Mouse (Mus musculus) hindbrain, embryonic 16.5 days (tissue): ENCODE results near the gene Ptger4. TPM values are rescaled to one million over a fixed set of nuclear protein-coding genes. Genes with fewer than 3 reads are reported as not detected.

Experiments
- ATAC-seq: fragments of 200-750 bp; cut with Nextera tagmentation; 2 replicates; pipeline ENCODE4 v1.8.0; 2017; ENCODE audit warnings: moderate TSS enrichment, moderate library complexity
- H3K27ac ChIP-seq: fragments of 300-500 bp; sonication (generic); 2 replicates; pipeline ENCODE4 v1.5.1; 2014; ENCODE audit warnings: low read depth, mild to moderate bottlenecking, control low read depth, low read length, moderate library complexity
- H3K27me3 ChIP-seq: fragments of 300-500 bp; sonication (generic); replicated peaks from 2 replicates; pipeline ENCODE4 v1.6.1; 2014; ENCODE audit warnings: low read length; ENCODE audit not compliant: control insufficient read depth, insufficient read depth
- H3K36me3 ChIP-seq: fragments of 300-500 bp; sonication (generic); 2 replicates; pipeline ENCODE4 v1.6.1; 2014; ENCODE audit warnings: mild to moderate bottlenecking, low read length, moderate library complexity, mixed read lengths; ENCODE audit not compliant: control insufficient read depth, insufficient read depth
- H3K4me1 ChIP-seq: fragments of 300-500 bp; sonication (generic); 2 replicates; pipeline ENCODE4 v1.6.1; 2014; ENCODE audit warnings: low read depth, low read length; ENCODE audit not compliant: control insufficient read depth, insufficient read depth
- H3K4me2 ChIP-seq: fragments of 300-500 bp; sonication (generic); 2 replicates; pipeline ENCODE4 v1.6.1; 2014; ENCODE audit warnings: mild to moderate bottlenecking, low read length, control low read depth, moderate library complexity
- H3K4me3 ChIP-seq: fragments of 300-500 bp; sonication (generic); 2 replicates; pipeline ENCODE4 v1.5.1; 2014; ENCODE audit warnings: mild to moderate bottlenecking, low read length, control low read depth, moderate library complexity
- H3K9ac ChIP-seq: fragments of 300-500 bp; sonication (generic); 2 replicates; pipeline ENCODE4 v1.6.1; 2014; ENCODE audit warnings: low read depth, mild to moderate bottlenecking, control low read depth, low read length, moderate library complexity
- H3K9me3 ChIP-seq: fragments of 300-500 bp; sonication (generic); 2 replicates; pipeline ENCODE4 v1.6.1; 2014; ENCODE audit warnings: mild to moderate bottlenecking, low read length, moderate library complexity; ENCODE audit not compliant: control insufficient read depth
- whole genome bisulfite sequencing: fragments of 180-500 bp; shearing (Covaris S2); extraction: QIAGEN DNeasy Blood & Tissue Kit; methylation state at CpG from one replicate; pipeline ENCODE4 v1.1.7; 2014; 5-methylcytosine and 5-hydroxymethylcytosine counted together
- polyA plus RNA-seq: library from polyadenylated mRNA; unstranded; fragments of >200 nt; fragmentation: Nextera tagmentation; extraction: Ambion mirVana; gene quantifications from 2 replicates; pipeline ENCODE4 v1.2.1, GENCODE M21; 2015

Ptger4 gene
- polyA plus RNA-seq, 1 experiment from 2014 or later: 3.9 TPM

DNA sequence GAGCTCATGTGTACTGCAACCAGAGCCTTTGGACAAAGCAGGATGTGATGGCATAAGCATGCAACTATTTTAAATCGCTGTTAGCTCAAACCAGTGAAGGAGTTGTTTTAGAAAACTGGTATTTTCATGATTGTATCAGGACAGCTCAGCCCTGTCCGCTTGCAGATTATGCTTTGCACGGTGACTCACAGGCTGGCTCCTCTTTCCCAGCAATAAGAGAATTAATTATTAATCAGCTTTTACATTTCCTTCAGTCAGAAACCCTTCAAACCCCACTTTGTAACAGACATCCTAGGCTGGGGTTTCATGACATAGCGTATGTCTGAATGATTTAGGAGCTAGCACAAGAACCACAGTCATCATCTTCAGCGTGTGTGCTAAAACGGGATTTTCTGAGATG, 23.5 kb downstream of the Ptger4 start:
- no peak for ATAC-seq
- Histone ChIP-seq H3K36me3 (no peaks in the 10 kb centered on the region), H3K9me3 (peaks cover 5% of the 10 kb centered on the region), H3K4me2 (no peak overlapping the region), H3K9ac (no peak overlapping the region), H3K4me1 (no peaks in the 10 kb centered on the region), H3K4me3 (no peak overlapping the region), H3K27ac (no peak overlapping the region), H3K27me3 (no peaks in the 10 kb centered on the region)
- 89% methylated on average over 6 of the region's 6 CpGs for WGBS

DNA sequence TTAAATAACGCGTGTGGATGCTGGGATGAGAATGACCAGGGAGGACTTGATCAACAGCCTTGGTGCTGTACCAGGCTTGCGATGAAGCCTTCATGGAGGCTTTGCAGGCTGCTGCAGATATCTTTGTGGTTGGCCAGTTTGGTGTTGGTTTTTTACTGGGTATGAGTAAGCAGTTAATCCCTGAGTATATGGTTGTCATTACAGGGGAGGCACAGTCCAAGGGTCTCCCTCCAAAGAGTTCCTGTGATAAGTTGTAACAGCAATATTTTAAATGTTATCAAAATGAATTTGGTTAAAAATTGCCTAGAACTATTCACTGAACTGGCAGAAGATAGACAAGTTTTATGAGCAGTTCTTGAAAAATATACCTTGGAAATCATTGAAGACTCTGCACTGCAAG, 34.9 kb downstream of the Ptger4 start:
- Histone ChIP-seq H3K36me3 (peaks cover 3% of the 10 kb centered on the region; the same call in 1 of the 2 replicates), H3K27me3 (no peaks in the 10 kb centered on the region), H3K9ac (no peak overlapping the region), H3K27ac (no peak overlapping the region), H3K9me3 (no peaks in the 10 kb centered on the region), H3K4me1 (no peaks in the 10 kb centered on the region), H3K4me3 (no peak overlapping the region), H3K4me2 (no peak overlapping the region)
- 96% methylated on average over 3 of the region's 3 CpGs for WGBS
- ATAC-seq: no peak

DNA sequence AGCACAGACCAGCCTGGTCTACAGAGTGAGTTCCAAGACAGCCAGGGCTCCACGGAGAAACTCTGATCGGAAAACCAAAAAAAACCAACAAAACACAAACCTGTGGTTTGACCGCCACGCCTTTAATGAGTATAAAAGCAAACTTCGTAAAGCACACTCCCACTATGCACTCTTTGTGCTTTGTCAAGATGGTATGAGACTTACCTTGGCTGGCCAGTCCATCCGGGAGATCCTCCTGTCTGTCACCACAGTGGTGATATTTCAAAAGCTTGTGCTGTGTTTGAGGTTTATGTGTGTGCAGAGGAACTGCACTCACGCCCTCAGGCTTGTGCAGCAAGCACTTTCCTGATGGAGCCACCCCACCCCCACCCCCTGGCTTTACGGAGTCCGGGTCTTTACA, 38.8 kb downstream of the Ptger4 start:
- WGBS: 95% methylated on average over 9 of the region's 9 CpGs
- no peak for ATAC-seq

DNA sequence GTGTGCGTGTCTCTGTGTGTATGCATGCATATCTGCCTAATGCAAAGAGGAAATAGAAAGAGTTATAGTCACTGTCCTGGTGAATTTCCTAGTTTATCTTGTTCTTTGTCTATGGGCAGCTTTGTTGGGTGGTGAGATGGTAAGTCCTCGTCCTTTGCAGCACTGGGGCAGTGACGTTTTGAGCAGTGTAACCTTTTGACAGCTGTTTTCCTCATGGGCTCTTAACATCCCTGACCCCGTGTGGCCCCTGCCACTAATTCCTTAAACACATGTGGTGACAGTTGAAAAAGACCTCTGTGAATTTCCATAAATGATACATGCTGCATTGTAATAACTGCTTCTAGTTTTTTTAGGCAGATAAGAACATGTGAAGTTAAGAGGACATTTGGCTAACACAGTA, 47.3 kb downstream of the Ptger4 start:
- no peaks in the 10 kb centered on the region for H3K4me1 ChIP-seq
- no peak overlapping the region for H3K4me2 ChIP-seq
- no peak overlapping the region for H3K27ac ChIP-seq
- 75% methylated on average over 4 of the region's 4 CpGs for WGBS
- ATAC-seq: no peak
- H3K4me3 ChIP-seq: no peak overlapping the region
- no peaks in the 10 kb centered on the region for H3K36me3 ChIP-seq
- no peaks in the 10 kb centered on the region for H3K27me3 ChIP-seq
- no peaks in the 10 kb centered on the region for H3K9me3 ChIP-seq
- no peak overlapping the region for H3K9ac ChIP-seq

More for the DNA sequence above, 38.8 kb downstream of the Ptger4 start:
- Histone ChIP-seq H3K9ac (no peak overlapping the region), H3K4me3 (no peak overlapping the region), H3K4me2 (no peak overlapping the region), H3K27me3 (no peaks in the 10 kb centered on the region), H3K27ac (no peak overlapping the region), H3K4me1 (no peaks in the 10 kb centered on the region), H3K9me3 (no peaks in the 10 kb centered on the region), H3K36me3 (no peaks in the 10 kb centered on the region)

DNA sequence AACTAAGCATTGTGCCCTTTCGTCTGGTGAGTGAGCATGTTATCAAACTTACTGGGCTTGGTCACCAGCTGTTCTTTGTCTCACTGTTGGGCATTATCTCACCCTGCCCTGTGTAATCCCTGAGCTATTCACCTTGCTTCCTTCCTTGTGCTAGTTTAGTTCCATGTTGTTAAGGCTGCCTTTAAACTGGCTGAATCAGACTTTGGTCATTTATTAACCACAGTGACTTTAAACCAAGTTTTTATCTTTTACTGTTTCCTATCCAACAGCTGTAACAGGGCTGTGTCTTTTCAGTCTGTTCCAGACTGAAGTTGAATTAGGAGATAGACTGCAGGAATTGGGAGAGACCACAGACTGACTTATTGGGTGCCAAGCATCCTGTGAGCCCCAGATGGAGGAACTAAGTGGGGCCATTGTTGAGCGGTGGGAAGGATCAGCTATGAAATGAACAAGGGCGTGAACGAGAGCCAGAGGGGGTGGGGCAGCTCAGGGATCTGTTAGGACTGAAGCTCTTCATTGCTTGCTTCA, 47.9 kb downstream of the Ptger4 start:
- no peaks in the 10 kb centered on the region for H3K36me3 ChIP-seq
- H3K27me3 ChIP-seq: no peaks in the 10 kb centered on the region
- H3K9ac ChIP-seq: no peak overlapping the region
- H3K4me3 ChIP-seq: no peak overlapping the region
- 58% methylated on average over 4 of the region's 4 CpGs for WGBS
- no peak overlapping the region for H3K27ac ChIP-seq
- no peaks in the 10 kb centered on the region for H3K9me3 ChIP-seq
- H3K4me2 ChIP-seq: no peak overlapping the region
- no peak for ATAC-seq
- H3K4me1 ChIP-seq: no peaks in the 10 kb centered on the region

DNA sequence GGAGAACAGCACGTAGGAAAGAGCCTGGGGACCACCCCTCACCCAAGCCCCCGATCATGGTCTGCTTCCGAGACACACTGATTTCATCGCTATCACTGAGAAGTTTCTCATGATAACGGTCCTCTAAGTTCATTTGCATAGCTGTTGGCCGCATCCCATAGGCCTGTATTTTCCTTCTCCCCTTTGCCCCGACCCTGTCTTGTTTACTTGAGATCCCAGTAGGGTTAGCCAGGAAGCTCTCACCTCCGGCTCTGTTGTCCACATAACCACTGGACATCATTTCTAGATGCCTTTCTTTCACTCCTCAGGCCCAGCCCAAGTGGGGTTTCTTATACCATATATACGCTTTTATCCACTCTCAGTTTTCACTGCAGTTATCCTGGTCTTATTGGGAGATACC, 49.1 kb downstream of the Ptger4 start:
- ATAC-seq: no peak
- Histone ChIP-seq H3K27me3 (no peaks in the 10 kb centered on the region), H3K36me3 (peaks cover 3% of the 10 kb centered on the region; the same call in 1 of the 2 replicates), H3K9me3 (no peaks in the 10 kb centered on the region), H3K4me1 (no peaks in the 10 kb centered on the region), H3K9ac (no peak overlapping the region), H3K4me3 (no peak overlapping the region), H3K27ac (no peak overlapping the region), H3K4me2 (no peak overlapping the region)
- WGBS: 95% methylated on average over 9 of the region's 9 CpGs

DNA sequence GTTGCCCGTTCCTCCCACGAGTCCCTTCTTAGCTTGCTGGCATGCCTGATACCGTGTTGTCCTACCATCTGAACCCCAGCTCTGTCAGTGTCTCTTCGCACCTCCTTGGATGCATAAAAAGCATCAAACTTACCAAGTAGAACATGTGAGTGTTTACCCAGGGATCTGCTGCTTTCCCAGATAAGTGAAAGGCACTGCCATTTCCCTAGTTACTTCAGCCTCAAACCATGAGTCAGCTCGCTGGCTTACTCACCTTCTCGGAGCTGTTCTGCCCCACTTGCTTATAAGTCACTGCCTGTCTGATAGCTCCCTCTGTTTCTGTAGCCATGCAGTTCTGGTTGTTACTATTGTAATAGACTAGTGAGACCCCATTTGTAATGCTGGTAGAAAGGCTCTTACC, 49.5 kb downstream of the Ptger4 start:
- no peak overlapping the region for H3K4me2 ChIP-seq
- no peaks in the 10 kb centered on the region for H3K27me3 ChIP-seq
- no peak overlapping the region for H3K4me3 ChIP-seq
- no peak overlapping the region for H3K27ac ChIP-seq
- 96% methylated on average over 6 of the region's 6 CpGs for WGBS
- H3K4me1 ChIP-seq: no peaks in the 10 kb centered on the region
- ATAC-seq: no peak
- no peak overlapping the region for H3K9ac ChIP-seq
- H3K9me3 ChIP-seq: no peaks in the 10 kb centered on the region
- H3K36me3 ChIP-seq: peaks cover 3% of the 10 kb centered on the region; the same call in 1 of the 2 replicates

DNA sequence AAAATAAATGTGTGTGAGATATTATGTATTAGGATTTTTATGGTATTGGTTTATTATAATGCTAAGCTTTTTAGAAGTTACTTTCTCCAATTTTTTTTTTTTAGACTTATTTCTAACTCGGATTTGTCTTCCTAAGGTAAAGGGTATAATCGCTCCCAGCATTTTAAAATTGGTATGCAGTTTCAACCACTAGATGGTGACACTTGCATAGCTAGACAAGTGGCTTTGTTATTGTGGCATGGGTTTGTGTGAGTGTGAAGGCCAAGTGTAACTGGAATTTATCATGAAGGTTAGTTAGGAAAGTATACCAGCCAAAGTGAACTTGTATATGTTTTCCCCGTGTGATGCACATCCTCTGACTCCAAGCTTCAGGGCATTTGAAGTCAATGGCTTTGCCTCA, 50.2 kb downstream of the Ptger4 start:
- WGBS: 86% methylated on average over 3 of the region's 3 CpGs
- no peak overlapping the region for H3K4me2 ChIP-seq
- no peaks in the 10 kb centered on the region for H3K27me3 ChIP-seq
- no peaks in the 10 kb centered on the region for H3K4me1 ChIP-seq
- H3K9me3 ChIP-seq: no peaks in the 10 kb centered on the region
- H3K36me3 ChIP-seq: peaks cover 3% of the 10 kb centered on the region; the same call in 1 of the 2 replicates
- H3K9ac ChIP-seq: no peak overlapping the region
- no peak for ATAC-seq
- no peak overlapping the region for H3K4me3 ChIP-seq
- H3K27ac ChIP-seq: no peak overlapping the region

DNA sequence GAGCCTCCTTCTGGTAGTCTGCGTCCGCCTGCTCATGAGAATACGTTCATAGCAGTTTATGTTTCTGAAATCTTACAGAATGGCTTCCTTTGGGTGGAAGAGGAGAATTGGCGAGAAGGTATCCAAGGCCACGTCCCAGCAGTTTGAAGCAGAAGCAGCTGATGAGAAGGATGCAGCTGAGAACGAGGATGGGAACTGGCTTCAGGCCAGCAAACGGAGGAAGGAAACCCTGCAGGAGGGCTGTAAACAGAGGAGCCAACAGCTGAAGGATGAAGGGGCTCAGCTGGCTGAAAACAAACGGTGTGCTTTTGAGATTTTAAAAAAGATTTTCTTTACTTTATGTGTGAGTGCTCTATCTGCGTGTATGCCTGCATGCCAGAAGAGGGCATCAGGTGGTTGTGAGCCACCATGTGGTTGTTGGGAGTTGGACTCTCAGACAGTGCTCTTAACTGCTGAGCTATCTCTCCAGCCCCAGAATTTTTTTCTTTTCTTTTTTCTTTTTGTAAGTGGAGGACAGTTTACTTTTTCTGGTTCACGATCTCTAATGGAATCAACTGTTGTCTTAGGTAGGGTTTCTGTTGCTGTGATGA, 54.4 kb downstream of the Ptger4 start:
- no peak overlapping the region for H3K27ac ChIP-seq
- H3K9ac ChIP-seq: no peak overlapping the region
- no peak for ATAC-seq
- peaks cover 14% of the 10 kb centered on the region for H3K4me1 ChIP-seq
- no peak overlapping the region for H3K4me3 ChIP-seq
- no peak overlapping the region for H3K4me2 ChIP-seq
- H3K9me3 ChIP-seq: no peaks in the 10 kb centered on the region
- H3K27me3 ChIP-seq: no peaks in the 10 kb centered on the region
- WGBS: 57% methylated on average over 10 of the region's 10 CpGs
- H3K36me3 ChIP-seq: peaks cover 3% of the 10 kb centered on the region; the same call in 1 of the 2 replicates
